Mouse (Mus musculus) E14TG2a.4 (cell line): ENCODE data around the gene Rtraf.

ENCODE experiments used
- CTCF ChIP-seq: conservative IDR thresholded peaks from 2 replicates; pipeline ENCODE4 v1.5.1; 2014; ENCODE audit warnings: low read length
- NANOG ChIP-seq: IDR thresholded peaks from 2 replicates; pipeline ENCODE4 v1.6.1; 2014; ENCODE audit warnings: borderline replicate concordance, low read length, mixed read lengths
- POU5F1 ChIP-seq: IDR thresholded peaks from 2 replicates; pipeline ENCODE4 v1.6.1; 2014; ENCODE audit warnings: low read length, borderline replicate concordance

DNA sequence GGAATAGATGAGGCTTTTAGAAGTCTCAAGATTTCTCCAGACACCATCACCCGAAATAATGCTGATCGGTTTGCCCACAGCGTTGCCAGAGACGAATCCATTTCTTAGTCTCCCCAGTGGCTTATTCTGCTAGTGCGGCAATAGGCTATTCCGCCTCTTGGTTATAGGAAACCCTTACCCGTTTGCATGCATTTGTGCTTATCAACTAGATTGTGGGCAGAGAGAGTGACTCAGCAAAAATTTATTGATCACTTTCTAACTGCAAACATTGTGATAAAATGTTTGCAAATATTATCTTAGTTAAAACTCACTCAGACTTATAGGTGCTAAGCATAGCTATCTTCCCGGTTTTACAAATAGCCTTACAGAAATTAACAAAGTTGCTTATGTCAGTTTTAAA, 59.3 kb downstream of the Rtraf start:
- TF ChIP-seq CTCF (no peak), NANOG (no peak), POU5F1 (no peak)
